Mouse (Mus musculus) kidney, adult 2 months (tissue): ENCODE measurements around the gene Ahrr.

ENCODE experiments used
- CTCF ChIP-seq: fragments of 200-500 bp; conservative IDR thresholded peaks from 2 replicates; pipeline ENCODE4 v1.5.1; 2011; ENCODE audit warnings: low read depth, mild to moderate bottlenecking, control low read depth, low read length, moderate library complexity, mixed read lengths; ENCODE audit not compliant: insufficient read depth, insufficient read length
- POLR2A ChIP-seq: fragments of 200-500 bp; IDR thresholded peaks from one replicate; pipeline ENCODE4 v1.6.1; 2011; ENCODE audit warnings: low read depth, low read length, control low read depth

DNA sequence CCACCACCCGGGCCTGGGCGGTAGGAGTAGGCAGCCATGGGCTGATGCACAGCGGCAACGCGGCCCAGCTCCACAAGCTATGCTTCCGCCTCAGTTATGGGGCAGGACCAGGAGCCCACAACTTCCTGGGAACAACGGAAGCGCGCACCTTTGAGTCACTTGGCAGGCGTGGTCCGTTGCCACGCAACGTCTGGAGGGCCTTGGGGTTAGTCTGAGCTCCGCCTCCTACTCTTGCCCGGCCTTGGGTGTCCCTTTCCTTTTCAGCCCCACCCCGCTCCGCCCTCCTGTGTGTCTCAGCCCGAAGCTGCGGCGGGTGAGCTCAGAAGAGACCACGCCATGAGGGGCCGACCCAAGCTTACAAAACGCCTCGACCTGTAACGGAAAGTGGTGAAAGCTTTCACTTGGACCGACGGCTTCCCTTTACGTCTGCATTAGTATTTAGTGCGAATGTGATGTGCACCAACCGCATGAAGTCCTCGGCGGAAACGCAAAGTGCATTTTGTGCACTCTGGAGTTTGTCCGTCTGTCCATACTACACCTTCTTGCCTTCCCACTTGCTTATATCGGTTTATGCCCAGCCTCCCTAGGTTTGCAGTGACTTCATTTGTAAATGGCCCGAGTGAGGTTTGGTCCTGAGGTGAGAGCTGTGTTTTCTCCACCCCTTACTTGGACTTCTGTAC lies 25.2 kb upstream of the Ahrr start, which contains the start of gene Pdcd6:
- TF ChIP-seq POLR2A, result peak; percentile 85
- TF ChIP-seq CTCF, result no peak
